Mouse (Mus musculus) thymus, adult 2 months (tissue): ENCODE results near the gene Stk32b.

ENCODE experiments used
- CTCF ChIP-seq: fragments of 200-500 bp; IDR thresholded peaks from 2 replicates; pipeline ENCODE4 v1.5.1; 2012; ENCODE audit warnings: mild to moderate bottlenecking, control low read depth, low read length, moderate library complexity, borderline replicate concordance; ENCODE audit not compliant: control insufficient read depth, poor library complexity, insufficient read depth; ENCODE audit errors: extremely low read depth
- POLR2A ChIP-seq: fragments of 200-500 bp; IDR thresholded peaks from 2 replicates; pipeline ENCODE4 v1.6.1; 2012; ENCODE audit warnings: mild to moderate bottlenecking, low read length, control low read depth, moderate library complexity; ENCODE audit not compliant: control insufficient read depth, poor library complexity, insufficient read depth; ENCODE audit errors: extremely low read depth

DNA sequence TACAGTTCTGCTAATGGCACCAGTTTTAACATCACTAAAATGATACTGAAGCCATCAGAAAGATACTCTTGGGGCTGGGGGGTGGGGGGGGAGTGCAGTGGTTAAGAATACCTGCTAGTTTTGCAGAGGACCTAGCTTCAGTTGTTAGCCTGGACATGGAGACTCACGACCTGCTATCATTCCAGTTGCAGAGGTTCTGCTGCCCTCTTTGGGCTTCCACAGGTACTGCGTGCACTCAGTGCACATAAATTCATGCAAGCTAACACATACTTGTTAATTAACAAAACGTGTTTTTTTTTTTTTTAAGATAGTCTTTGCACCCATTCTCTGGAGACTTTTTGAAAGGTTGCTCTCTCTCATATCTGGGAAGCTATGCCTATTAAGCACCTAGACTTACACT, 8.8 kb downstream of the Stk32b start:
- TF ChIP-seq POLR2A (no peak), CTCF (no peak)
